Comparison of ENCODE assay signal across 9 mouse cellular contexts in genomic region chr5:117318741-117319629, GRCm38 (mm10). TPM values are rescaled to one million over a fixed set of nuclear protein-coding genes. Genes with fewer than 3 reads are reported as not detected.
DNase-seq lines count a peak whose midpoint lies in the region; ATAC-seq and TF ChIP-seq lines count a peak whose summit lies in the region.
"Had no signal": no experiment of that assay in that cellular context is flagged by ENCODE, and none has a peak within 500 bp of the region (broad histone marks: within the 10 kb centered on the region; RNA-seq: fewer than 3 reads in every experiment).

TSS of gene Vsig10 (plus strand) at chr5:117319083.

- H3K4me2 ChIP-seq in embryonic facial prominence, embryonic 12.5 days (replicated peaks): peak within 1 kb of the TSS; percentile 87
- H3K4me2 ChIP-seq in midbrain, embryonic 16.5 days (ENCODE audit: low read length): peak within 1 kb of the TSS; percentile 98

- under 1% methylated on average over 81 of the region's 81 CpGs for WGBS in embryonic facial prominence, embryonic 12.5 days
- under 1% methylated on average over 80 of the region's 81 CpGs for WGBS in kidney, adult 2 months
- under 1% methylated on average over 77 of the region's 81 CpGs for WGBS in midbrain, embryonic 16.5 days

- peaks cover 15% of the 10 kb centered on the region for H3K4me1 ChIP-seq in embryonic facial prominence, embryonic 12.5 days
- H3K4me1 ChIP-seq in kidney, adult 2 months (ENCODE audit: control insufficient read depth, insufficient read depth, low read length): no peaks in the 10 kb centered on the region
- peaks cover 13% of the 10 kb centered on the region for H3K4me1 ChIP-seq in midbrain, embryonic 16.5 days (ENCODE audit: control insufficient read depth, insufficient read depth, low read length)

- peak within 1 kb of the TSS; percentile 71 for H3K9ac ChIP-seq in embryonic facial prominence, embryonic 12.5 days
- H3K9ac ChIP-seq in midbrain, embryonic 16.5 days (ENCODE audit: low read depth, low read length): peak within 1 kb of the TSS; percentile 68

- no peak for TF ChIP-seq CTCF in kidney, adult 2 months (conservative IDR thresholded peaks at IDR 0.05; ENCODE audit: insufficient read depth, insufficient read length, low read depth, low read length)

- DNase-seq in thymus, adult 18-20 months: peak; percentile 8 to 17
- no peak for DNase-seq in thymus, postnatal 0 days (ENCODE audit: low spot score)
- peak; percentile 77 for DNase-seq in heart, adult 8-10 months (ENCODE audit: low spot score)
- DNase-seq in kidney, adult 2 months: peak; percentile 81
- peak; percentile 36 for DNase-seq in liver
- peak; percentile 47 to 54 for DNase-seq in spleen, postnatal 10 days (ENCODE audit: low spot score in 2 of 2)

- H3K27ac ChIP-seq in embryonic facial prominence, embryonic 12.5 days: peak within 1 kb of the TSS; percentile 51
- H3K27ac ChIP-seq in kidney, adult 2 months (ENCODE audit: insufficient read depth, low read depth, low read length): peak within 1 kb of the TSS; percentile 71
- peak within 1 kb of the TSS; percentile 28; the same call in 1 of the 2 replicates for H3K27ac ChIP-seq in midbrain, embryonic 16.5 days (ENCODE audit: low read length)

- TF ChIP-seq POLR2A in kidney, adult 2 months (IDR thresholded peaks at IDR 0.05; ENCODE audit: low read depth, low read length): no peak

- peaks cover 27% of the 10 kb centered on the region for H3K27me3 ChIP-seq in embryonic facial prominence, embryonic 12.5 days
- no peaks in the 10 kb centered on the region for H3K27me3 ChIP-seq in kidney, adult 2 months (replicated peaks; ENCODE audit: control insufficient read depth, insufficient read depth, low read length)
- peaks cover 3% of the 10 kb centered on the region for H3K27me3 ChIP-seq in midbrain, embryonic 16.5 days (ENCODE audit: control insufficient read depth, insufficient read depth, low read depth, low read length)

- H3K36me3 ChIP-seq in embryonic facial prominence, embryonic 12.5 days: no peaks in the 10 kb centered on the region
- H3K36me3 ChIP-seq in kidney, adult 2 months (ENCODE audit: control insufficient read depth, insufficient read depth, low read length): no peaks in the 10 kb centered on the region
- H3K36me3 ChIP-seq in midbrain, embryonic 16.5 days (ENCODE audit: control insufficient read depth, insufficient read depth, low read length): no peaks in the 10 kb centered on the region
- H3K36me3 ChIP-seq: G1E had no signal

- no peaks in the 10 kb centered on the region for H3K9me3 ChIP-seq in embryonic facial prominence, embryonic 12.5 days
- no peaks in the 10 kb centered on the region for H3K9me3 ChIP-seq in midbrain, embryonic 16.5 days (replicated peaks; ENCODE audit: control insufficient read depth, low read length, poor library complexity, severe bottlenecking)

- peak; percentile 82 for ATAC-seq in embryonic facial prominence, embryonic 12.5 days (ENCODE audit: insufficient number of reproducible peaks, insufficient read depth, low FRiP score, low TSS enrichment)
- ATAC-seq in midbrain, embryonic 16.5 days: peak; percentile 60; the same call in 1 of the 2 replicates

- H3K4me3 ChIP-seq in embryonic facial prominence, embryonic 12.5 days: peak within 1 kb of the TSS; percentile 64
- H3K4me3 ChIP-seq in kidney, adult 2 months (ENCODE audit: insufficient read depth, low read depth, low read length): peak within 1 kb of the TSS; percentile 89
- peak within 1 kb of the TSS; percentile 61 for H3K4me3 ChIP-seq in midbrain, embryonic 16.5 days (ENCODE audit: low read depth, low read length)

RNA-seq across cellular contexts. Expression of gene Vsig10, which starts in this region (rescaled TPM):
- 2.6 and 3.0 TPM in 2 replicates for polyA plus RNA-seq in thymus, postnatal 0 days (2015; fragmentation: Nextera tagmentation; extraction: Ambion mirVana)
- 5.4 and 6.7 TPM in 2 replicates for polyA plus RNA-seq in embryonic facial prominence, embryonic 12.5 days (2016; fragmentation: Nextera tagmentation; extraction: Ambion mirVana)
- total RNA-seq in heart, adult 8-10 months (2022): 1 to 10 TPM; 5.0 to 7.0 (median 6.3) TPM
- 17.2 and 20.8 TPM in 2 replicates for polyA plus RNA-seq in kidney, adult 2 months (2012; rRNA removed)
- 1.1 and 1.8 TPM in 2 replicates for polyA plus RNA-seq in midbrain, embryonic 16.5 days (2015; fragmentation: Nextera tagmentation; extraction: Ambion mirVana)
